In the genomic region with DNA sequence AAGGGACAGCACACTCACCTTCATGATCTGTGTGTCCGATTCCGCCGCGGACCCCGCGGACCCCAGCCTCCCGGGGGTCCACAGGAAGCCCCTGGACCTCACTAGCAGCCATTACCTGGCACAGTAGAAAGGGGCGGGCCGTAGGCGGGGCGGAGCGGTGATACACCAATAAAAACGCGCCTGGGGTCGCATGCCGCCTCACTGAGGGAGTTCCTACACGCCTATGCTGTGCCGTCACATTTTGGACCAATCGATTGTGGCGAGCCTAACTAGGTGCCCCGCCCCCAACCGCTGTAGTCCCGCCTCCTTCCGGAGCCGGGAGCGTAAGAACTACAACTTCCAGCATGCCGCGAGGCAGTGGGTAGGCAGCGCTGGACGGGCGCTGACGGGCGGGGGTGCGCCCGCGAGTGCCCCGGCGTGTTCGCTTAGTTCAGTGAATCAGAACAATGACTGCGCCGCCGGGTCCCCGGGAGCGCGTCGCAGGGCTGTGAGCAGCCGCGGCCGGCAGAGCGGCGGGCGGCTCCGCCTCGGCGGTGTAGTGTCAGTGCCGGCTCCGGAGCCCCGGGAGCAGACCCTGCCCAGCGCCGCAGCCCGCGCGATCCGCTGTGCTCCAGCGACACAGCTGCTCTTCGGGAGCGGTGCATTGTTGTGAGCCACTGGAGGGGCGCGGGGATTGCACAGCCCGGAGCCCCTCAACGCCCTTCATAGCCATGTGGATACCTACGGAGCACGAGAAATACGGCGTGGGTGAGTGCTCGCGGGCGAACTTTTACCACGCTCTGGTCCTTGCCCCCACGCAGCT, we compare ENCODE assay signal across 7 mouse cellular contexts. TPM values are rescaled to one million over a fixed set of nuclear protein-coding genes. Genes with fewer than 3 reads are reported as not detected.
DNase-seq lines count a peak whose midpoint lies in the region; ATAC-seq lines count a peak whose summit lies in the region.

A gene (minus strand): TSS at position 255 of the 802 bp plus-strand sequence.
A gene (plus strand): TSS at position 305 of the 802 bp plus-strand sequence.

- peak; percentile 99 for DNase-seq in adrenal gland, postnatal 14 days
- DNase-seq in embryonic facial prominence, embryonic 11.5 days (ENCODE audit: low spot score) = peak; percentile 100
- DNase-seq in kidney, adult 11 months = peak; percentile 99
- DNase-seq in limb, embryonic 10.5 days (ENCODE audit: low spot score) = peak; percentile 96
- peak; percentile 89 for DNase-seq in spleen, adult 12 weeks (ENCODE audit: low spot score)

- WGBS in embryonic facial prominence, embryonic 11.5 days = under 1% methylated on average over 73 of the region's 80 CpGs
- WGBS in limb, embryonic 10.5 days = under 1% methylated on average over 80 of the region's 80 CpGs
- under 1% methylated on average over 80 of the region's 80 CpGs for WGBS in midbrain, embryonic 13.5 days

- H3K9ac ChIP-seq in embryonic facial prominence, embryonic 11.5 days (replicated peaks; ENCODE audit: low read length) = peak within 1 kb of the TSS; percentile 69
- peak within 1 kb of the TSS; percentile 89 for H3K9ac ChIP-seq in midbrain, embryonic 13.5 days (replicated peaks)

- no peaks in the 10 kb centered on the region for H3K27me3 ChIP-seq in embryonic facial prominence, embryonic 11.5 days (ENCODE audit: control insufficient read depth, insufficient read depth, low read length)
- no peaks in the 10 kb centered on the region for H3K27me3 ChIP-seq in limb, embryonic 10.5 days (ENCODE audit: low read depth, poor library complexity, severe bottlenecking)
- 0 out of 2 replicates have a peak, but pooled peaks cover 3% of the 10 kb centered on the region for H3K27me3 ChIP-seq in midbrain, embryonic 13.5 days

- peak within 1 kb of the TSS; percentile 58 for H3K4me3 ChIP-seq in embryonic facial prominence, embryonic 11.5 days (ENCODE audit: low read depth, low read length)
- H3K4me3 ChIP-seq in limb, embryonic 10.5 days = peak within 1 kb of the TSS; percentile 83
- peak within 1 kb of the TSS; percentile 77 for H3K4me3 ChIP-seq in midbrain, embryonic 13.5 days (replicated peaks)

- H3K36me3 ChIP-seq in embryonic facial prominence, embryonic 11.5 days (replicated peaks; ENCODE audit: control insufficient read depth, insufficient read depth, low read depth, low read length) = no peaks in the 10 kb centered on the region
- no peaks in the 10 kb centered on the region for H3K36me3 ChIP-seq in limb, embryonic 10.5 days
- no peaks in the 10 kb centered on the region for H3K36me3 ChIP-seq in midbrain, embryonic 13.5 days

- peak within 1 kb of the TSS; percentile 87 for H3K4me2 ChIP-seq in embryonic facial prominence, embryonic 11.5 days (ENCODE audit: low read depth, low read length)
- peak within 1 kb of the TSS; percentile 77 for H3K4me2 ChIP-seq in midbrain, embryonic 13.5 days (replicated peaks)

- no peaks in the 10 kb centered on the region for H3K4me1 ChIP-seq in embryonic facial prominence, embryonic 11.5 days (ENCODE audit: control insufficient read depth, insufficient read depth, low read length)
- H3K4me1 ChIP-seq in limb, embryonic 10.5 days = peaks cover 33% of the 10 kb centered on the region
- peaks cover 31% of the 10 kb centered on the region for H3K4me1 ChIP-seq in midbrain, embryonic 13.5 days (replicated peaks)

- peak within 1 kb of the TSS; percentile 78 for H3K27ac ChIP-seq in embryonic facial prominence, embryonic 11.5 days (replicated peaks; ENCODE audit: low read depth, low read length)
- peak within 1 kb of the TSS; percentile 91 for H3K27ac ChIP-seq in limb, embryonic 10.5 days
- peak within 1 kb of the TSS; percentile 93 for H3K27ac ChIP-seq in midbrain, embryonic 13.5 days

- peak; percentile 99 for ATAC-seq in embryonic facial prominence, embryonic 11.5 days (replicated peaks; ENCODE audit: insufficient number of reproducible peaks, low FRiP score, low TSS enrichment, low read depth)
- peak; percentile 88 for ATAC-seq in granulocyte monocyte progenitor cell, adult 5-6 weeks (replicated peaks; ENCODE audit: poor library complexity, severe bottlenecking)
- peak; percentile 99 for ATAC-seq in midbrain, embryonic 13.5 days

- no peaks in the 10 kb centered on the region for H3K9me3 ChIP-seq in embryonic facial prominence, embryonic 11.5 days (replicated peaks; ENCODE audit: control insufficient read depth, low read length)
- H3K9me3 ChIP-seq in limb, embryonic 10.5 days (replicated peaks) = no peaks in the 10 kb centered on the region
- no peaks in the 10 kb centered on the region for H3K9me3 ChIP-seq in midbrain, embryonic 13.5 days

RNA-seq across cellular contexts. Expression of the first gene that starts in this region (rescaled TPM):
- 15.4 and 18.0 TPM in 2 replicates for total RNA-seq in adrenal gland, postnatal 14 days (2021)
- polyA plus RNA-seq in embryonic facial prominence, embryonic 11.5 days (2014; fragmentation: Nextera tagmentation; extraction: Ambion mirVana) = 46.9 and 47.6 TPM in 2 replicates
- total RNA-seq in granulocyte monocyte progenitor cell, adult 5-6 weeks (2014; fragmentation: Nextera tagmentation) = 25.7 and 26.9 TPM in 2 replicates
- 27.5 and 37.7 TPM in 2 replicates for total RNA-seq in granulocyte monocyte progenitor cell, adult 5-6 weeks (2017)
- polyA plus RNA-seq in limb, embryonic 10.5 days (2016; fragmentation: Nextera tagmentation; extraction: Ambion mirVana) = 37.9 and 38.9 TPM in 2 replicates
- 26.9 and 28.9 TPM in 2 replicates for polyA plus RNA-seq in midbrain, embryonic 13.5 days (2015; fragmentation: Nextera tagmentation; extraction: Ambion mirVana)

RNA-seq across cellular contexts. Expression of the second gene that starts in this region (rescaled TPM):
- total RNA-seq in adrenal gland, postnatal 14 days (2021) = 19.7 and 19.9 TPM in 2 replicates
- 10.7 and 11.0 TPM in 2 replicates for polyA plus RNA-seq in embryonic facial prominence, embryonic 11.5 days (2014; fragmentation: Nextera tagmentation; extraction: Ambion mirVana)
- total RNA-seq in granulocyte monocyte progenitor cell, adult 5-6 weeks (2014; fragmentation: Nextera tagmentation) = 0.19 and 1.9 TPM in 2 replicates
- 0.57 and 0.99 TPM in 2 replicates for total RNA-seq in granulocyte monocyte progenitor cell, adult 5-6 weeks (2017)
- 16.9 and 18.8 TPM in 2 replicates for polyA plus RNA-seq in limb, embryonic 10.5 days (2016; fragmentation: Nextera tagmentation; extraction: Ambion mirVana)
- 38.2 and 38.4 TPM in 2 replicates for polyA plus RNA-seq in midbrain, embryonic 13.5 days (2015; fragmentation: Nextera tagmentation; extraction: Ambion mirVana)

Comparison
In these comparisons a context has a peak if more than half of its experiments do, and no peak if none do; other contexts are left out.
1. Peak in every context shown above with its lines: DNase-seq, ATAC-seq, H3K4me3 ChIP-seq and H3K27ac ChIP-seq.